Mouse (Mus musculus): ENCODE measurements around the gene Dctn3. TPM values are rescaled to one million over a fixed set of nuclear protein-coding genes. Genes with fewer than 3 reads are reported as not detected.

The Dctn3 gene
- total RNA-seq, 4 experiments from 2014 or later, result 141 to 156 (median 152) TPM

DNA sequence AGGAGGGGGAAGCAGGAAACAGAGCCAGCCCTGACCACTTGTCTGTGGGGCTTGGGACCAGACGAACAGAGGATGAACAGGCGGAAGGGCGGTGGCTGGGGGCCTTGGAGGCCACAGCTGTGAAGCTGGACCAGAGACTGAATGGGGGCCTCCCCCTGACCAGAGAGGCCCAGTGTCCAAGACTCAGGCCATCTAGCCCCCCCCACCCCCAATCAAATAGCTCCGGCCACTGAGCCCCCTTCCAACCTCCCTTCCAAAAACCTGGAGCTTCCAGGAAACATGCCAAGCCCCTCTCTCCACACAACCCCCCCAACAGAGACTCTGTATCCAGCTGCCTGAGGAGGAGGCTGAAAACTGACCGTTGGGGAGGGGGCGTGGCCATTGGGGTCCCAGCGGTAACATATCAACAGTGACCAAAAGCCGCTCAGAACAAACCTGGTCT is 50.4 kb downstream of the Dctn3 start:
- no peak for DNase-seq (ENCODE audit: low spot score in 2 of 2)

DNA sequence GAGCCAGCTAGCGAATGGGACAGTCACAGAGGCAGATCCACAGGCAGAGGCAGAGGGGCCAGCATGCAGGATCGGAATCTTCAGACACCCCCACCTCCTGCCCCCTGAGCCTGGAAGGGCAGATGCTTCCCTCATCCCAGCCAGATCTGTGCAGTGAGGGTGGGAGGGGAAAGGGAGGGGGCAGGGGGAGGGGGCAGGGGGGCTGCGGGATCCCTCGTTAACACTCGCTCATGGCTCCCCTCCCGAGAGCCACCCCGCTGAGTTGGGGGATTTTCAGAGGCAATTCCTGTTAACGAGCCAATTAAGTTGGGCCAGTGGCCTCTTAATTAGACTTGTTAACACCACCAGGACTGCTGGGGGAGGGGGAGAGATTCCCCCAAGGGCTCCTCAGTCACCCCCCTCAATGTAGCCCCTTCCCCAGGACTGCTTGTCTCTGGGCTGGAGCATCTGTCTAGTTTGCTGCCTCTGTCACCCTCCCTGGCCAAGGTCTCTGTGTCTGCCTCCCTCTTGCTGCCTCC is 50.9 kb downstream of the Dctn3 start:
- no peak for DNase-seq (ENCODE audit: low spot score in 2 of 2)

DNA sequence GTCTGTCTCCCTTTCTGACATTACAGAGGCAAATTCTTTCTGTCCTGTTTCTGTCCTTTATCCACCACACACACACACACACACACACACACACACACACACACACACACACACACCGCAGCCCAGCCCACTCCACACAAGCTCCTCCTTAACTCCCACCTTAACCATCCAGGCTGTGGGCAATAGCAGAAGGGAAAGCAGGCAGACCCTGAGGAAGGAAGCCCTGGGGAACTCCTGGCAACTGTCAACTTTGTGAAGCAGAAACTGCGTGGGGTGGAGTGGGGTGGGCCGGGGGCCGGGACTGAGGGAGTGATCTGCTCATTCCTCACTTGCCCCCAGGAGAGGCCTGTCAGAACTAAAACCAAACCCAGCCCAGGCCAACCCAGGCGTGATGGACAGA is 51.5 kb downstream of the Dctn3 start:
- no peak for DNase-seq (ENCODE audit: low spot score in 2 of 2)

GRCm38 (mm10) chr4:41670836-41671235 is 52.1 kb downstream of the Dctn3 start:
- no peak for DNase-seq (ENCODE audit: low spot score in 2 of 2)

DNA sequence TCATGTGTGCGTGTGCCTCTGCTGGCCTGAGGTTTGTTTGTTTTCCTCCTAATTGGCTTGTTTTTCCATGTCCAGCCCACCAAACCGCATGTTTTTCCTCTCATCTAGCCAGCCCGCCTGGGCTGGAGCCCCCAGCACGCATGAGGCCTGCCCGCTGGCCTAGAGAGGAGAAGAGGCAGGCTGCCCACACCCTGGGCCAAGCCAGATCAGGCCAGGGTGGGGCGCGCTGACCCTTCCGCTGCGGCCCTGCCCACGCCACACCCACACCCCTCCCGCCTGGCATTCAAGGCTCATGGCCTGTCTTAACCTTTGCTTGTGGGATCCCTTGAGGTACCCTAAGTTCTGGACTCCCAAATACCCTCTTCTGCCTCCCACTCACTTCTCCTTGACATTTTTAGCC is 56.3 kb downstream of the Dctn3 start:
- no peak for DNase-seq (ENCODE audit: low spot score in 2 of 2)

GRCm38 (mm10) chr4:41665009-41665675 is 57.8 kb downstream of the Dctn3 start:
- DNase-seq (ENCODE audit: low spot score in 2 of 2), result no peak

Other genes with a start within 250 kb of the Dctn3 start
- 10 to 100 TPM; 19.3 to 32.8 (median 26.6) TPM for gene AI464131, start 220.1 kb downstream of the Dctn3 start, total RNA-seq (2022)
- 1 to 10 TPM; 3.2 to 5.0 (median 4.6) TPM for gene 1110017D15Rik, start 205.8 kb downstream of the Dctn3 start, total RNA-seq (2022)
- 100 to 1,000 TPM; 152 to 178 (median 165) TPM for gene Fam219a, start 153.6 kb downstream of the Dctn3 start, total RNA-seq (2022)
- gene Dnaic1, start 153.4 kb downstream of the Dctn3 start, total RNA-seq (2022), result 1 to 10 TPM; 3.6 to 8.4 (median 5.9) TPM
- 10 to 100 TPM; 51.7 to 56.4 (median 54.1) TPM for gene Enho, start 82.8 kb downstream of the Dctn3 start, total RNA-seq (2022)
- 10 to 100 TPM; 84.3 to 93.9 (median 90.2) TPM for gene Cntfr, start 26.1 kb downstream of the Dctn3 start, total RNA-seq (2022)
- gene Il11ra1, start 23.2 kb downstream of the Dctn3 start, total RNA-seq (2022), result 10 to 100 TPM; 39.9 to 44.4 (median 41.6) TPM
- 10 to 100 TPM; 25.7 to 31.7 (median 30.2) TPM for gene Rpp25l, start 9.6 kb downstream of the Dctn3 start, total RNA-seq (2022)
- not detected for gene Arid3c, start 8.0 kb upstream of the Dctn3 start, total RNA-seq (2022)
- 10 to 100 TPM; 52.0 to 67.1 (median 53.6) TPM for gene Galt, start 32.1 kb upstream of the Dctn3 start, total RNA-seq (2022)
- 10 to 100 TPM; 37.7 to 46.8 (median 40.6) TPM for gene Sigmar1, start 33.0 kb upstream of the Dctn3 start, total RNA-seq (2022)
- 100 to 1,000 TPM; 121 to 139 (median 130) TPM for gene Ccl27a, start 51.1 kb upstream of the Dctn3 start, total RNA-seq (2022)
- gene Gm21541, start 180.4 kb upstream of the Dctn3 start, total RNA-seq (2022), result not detected
- gene Gm20878, start 218.4 kb upstream of the Dctn3 start, total RNA-seq (2022), result 10 to 100 TPM; 17.6 to 29.5 (median 18.1) TPM
- 1 to 10 TPM; 1.0 to 2.2 (median 1.4) TPM for gene Fam205a4, start 242.9 kb upstream of the Dctn3 start, total RNA-seq (2022)

Data from layer of hippocampus, adult 8-10 months (tissue).